Mouse (Mus musculus) liver, adult 2 months (tissue): ENCODE data around the gene Cplx3. TPM values are rescaled to one million over a fixed set of nuclear protein-coding genes. Genes with fewer than 3 reads are reported as not detected.
A peak's percentile ranks its signal among the peaks of the same experiment; 100 is the strongest.

Experiments used
- DNase-seq: peaks from one replicate; pipeline ENCODE4 v3.0.0-alpha.2; 2011; ENCODE audit warnings: low read depth, low spot score; ENCODE audit errors: extremely low read depth
- H3K27ac ChIP-seq: fragments of 200-500 bp; replicated peaks from 2 replicates; pipeline ENCODE4 v1.5.1; 2012; ENCODE audit warnings: low read depth, mild to moderate bottlenecking, control low read depth, inconsistent platforms, low read length; ENCODE audit not compliant: insufficient read depth
- H3K27me3 ChIP-seq: fragments of 200-500 bp; 2 replicates; pipeline ENCODE4 v1.6.1; 2012; ENCODE audit warnings: mild to moderate bottlenecking, moderate library complexity, low read length, inconsistent platforms; ENCODE audit not compliant: control insufficient read depth, insufficient read depth
- H3K36me3 ChIP-seq: fragments of 200-500 bp; 2 replicates; pipeline ENCODE4 v1.6.1; 2012; ENCODE audit warnings: low read length, inconsistent platforms; ENCODE audit not compliant: control insufficient read depth, insufficient read depth
- H3K4me1 ChIP-seq: fragments of 200-500 bp; 2 replicates; pipeline ENCODE4 v1.6.1; 2011; ENCODE audit warnings: low read length; ENCODE audit not compliant: control insufficient read depth, insufficient read depth
- H3K4me3 ChIP-seq: fragments of 200-500 bp; 2 replicates; pipeline ENCODE4 v1.5.1; 2011; ENCODE audit warnings: low read depth, mild to moderate bottlenecking, control low read depth, low read length, moderate library complexity; ENCODE audit not compliant: insufficient read depth
- H3K79me2 ChIP-seq: fragments of 200-500 bp; 2 replicates; pipeline ENCODE4 v1.6.1; 2012; ENCODE audit warnings: inconsistent platforms, mild to moderate bottlenecking, low read length, moderate library complexity; ENCODE audit not compliant: control insufficient read depth, insufficient read depth
- H3K9ac ChIP-seq: fragments of 200-500 bp; 2 replicates; pipeline ENCODE4 v1.6.1; 2012; ENCODE audit warnings: low read depth, mild to moderate bottlenecking, control low read depth, inconsistent platforms, low read length
- CTCF ChIP-seq: fragments of 200-500 bp; IDR thresholded peaks from 2 replicates; pipeline ENCODE4 v1.5.1; 2011; ENCODE audit warnings: low read depth, low read length, control low read depth
- POLR2A ChIP-seq: fragments of 200-500 bp; IDR thresholded peaks from 2 replicates; pipeline ENCODE4 v1.6.1; 2011; ENCODE audit warnings: low read length, control low read depth; ENCODE audit not compliant: insufficient read depth; ENCODE audit errors: extremely low read depth
- WGBS: fragments of 180-500 bp; shearing (Covaris S2); methylation state at CpG from one replicate; pipeline ENCODE4 v1.1.7; 2018; 5-methylcytosine and 5-hydroxymethylcytosine counted together
- polyA plus RNA-seq: library from polyadenylated mRNA; depleted of rRNA; stranded (reverse); fragments of >200 nt; gene quantifications from 2 replicates; pipeline ENCODE4 v1.2.3, GENCODE M21; 2012; rRNA removed
- total RNA-seq: library from RNA; depleted of rRNA; stranded (reverse); fragments of >200 nt; gene quantifications from 2 replicates; pipeline ENCODE4 v1.2.3, GENCODE M21; 2014; rRNA removed

Cplx3 gene
- total and polyA plus RNA-seq, 2 experiments, result not detected

DNA sequence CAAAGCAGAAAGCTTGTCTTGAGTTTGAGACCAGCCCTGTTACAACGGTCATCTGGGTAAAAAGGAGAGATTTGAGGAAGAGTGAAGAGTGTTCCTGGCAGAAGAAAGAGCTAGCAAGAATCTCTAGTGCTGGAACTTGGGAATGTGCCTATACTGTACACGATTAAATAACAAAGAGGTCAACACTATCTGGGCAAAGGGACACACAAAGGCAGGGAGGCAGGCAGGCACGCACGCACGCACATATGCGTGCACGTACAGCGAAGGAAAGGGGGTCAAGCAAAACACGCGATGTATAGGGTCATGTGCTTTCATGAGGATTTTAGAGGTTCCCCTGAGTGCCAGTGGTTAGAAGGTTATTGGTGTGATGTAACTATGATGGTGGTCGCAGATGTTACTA, 53.0 kb downstream of the Cplx3 start:
- Histone ChIP-seq H3K4me1 (peaks cover 7% of the 10 kb centered on the region), H3K4me3 (no peak overlapping the region), H3K27ac (no peak overlapping the region), H3K27me3 (no peaks in the 10 kb centered on the region), H3K9ac (no peak overlapping the region), H3K79me2 (no peaks in the 10 kb centered on the region), H3K36me3 (no peaks in the 10 kb centered on the region)
- DNase-seq, result no peak
- WGBS, result 85% methylated on average over 11 of the region's 11 CpGs
- TF ChIP-seq CTCF, result no peak
- TF ChIP-seq POLR2A, result no peak

DNA sequence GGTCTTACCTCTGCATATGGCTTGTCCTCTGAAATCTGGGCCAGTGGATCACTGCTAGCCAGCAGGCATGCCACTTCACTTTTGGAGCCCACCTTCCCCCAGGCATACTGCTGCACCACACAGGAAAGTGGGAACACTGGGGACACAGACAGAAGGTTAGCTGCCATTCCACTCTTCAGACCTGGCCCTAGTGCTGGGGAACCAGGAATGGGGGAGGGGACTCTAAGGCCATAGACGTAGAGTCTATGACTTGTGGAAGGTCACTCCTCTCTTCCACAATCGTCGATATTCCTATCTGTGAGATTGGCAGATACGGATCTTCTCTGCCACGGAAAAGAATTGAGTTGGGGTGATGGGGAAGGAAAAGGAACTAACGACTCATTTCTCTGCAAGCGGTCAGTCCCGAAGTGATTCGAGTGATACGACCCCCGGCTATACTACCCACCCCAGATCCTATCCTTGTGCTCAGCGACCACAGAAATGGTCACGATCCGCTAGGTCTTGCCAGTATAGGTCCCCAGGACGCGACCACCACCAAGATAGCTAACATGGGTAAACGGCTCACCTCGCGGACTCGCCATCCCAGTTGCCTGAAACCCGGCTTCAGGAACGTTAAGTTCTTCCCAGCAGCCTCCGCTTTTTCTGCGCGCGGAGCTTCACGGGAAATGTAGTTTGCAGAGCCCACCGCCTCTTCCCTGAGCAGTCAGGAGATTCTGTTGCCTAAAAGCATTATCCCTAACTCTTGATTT, 53.8 kb downstream of the Cplx3 start, which contains the start of gene Mpi:
TSS of gene Mpi (minus strand) at position 625 of the 749 bp plus-strand sequence.
- DNase-seq, result peak; percentile 59
- Histone ChIP-seq H3K4me1 (peaks cover 11% of the 10 kb centered on the region), H3K9ac (peak within 1 kb of the TSS; percentile 90), H3K27ac (no peak within 1 kb of the TSS), H3K79me2 (no peaks in the 10 kb centered on the region), H3K36me3 (no peaks in the 10 kb centered on the region; the same call in 1 of the 2 replicates), H3K4me3 (peak within 1 kb of the TSS; percentile 84), H3K27me3 (no peaks in the 10 kb centered on the region)
- TF ChIP-seq CTCF (no peak), POLR2A (0 out of 2 replicates have a peak, but pooled peaks have one; percentile 23)
- under 1% methylated on average over 28 of the region's 28 CpGs for WGBS

DNA sequence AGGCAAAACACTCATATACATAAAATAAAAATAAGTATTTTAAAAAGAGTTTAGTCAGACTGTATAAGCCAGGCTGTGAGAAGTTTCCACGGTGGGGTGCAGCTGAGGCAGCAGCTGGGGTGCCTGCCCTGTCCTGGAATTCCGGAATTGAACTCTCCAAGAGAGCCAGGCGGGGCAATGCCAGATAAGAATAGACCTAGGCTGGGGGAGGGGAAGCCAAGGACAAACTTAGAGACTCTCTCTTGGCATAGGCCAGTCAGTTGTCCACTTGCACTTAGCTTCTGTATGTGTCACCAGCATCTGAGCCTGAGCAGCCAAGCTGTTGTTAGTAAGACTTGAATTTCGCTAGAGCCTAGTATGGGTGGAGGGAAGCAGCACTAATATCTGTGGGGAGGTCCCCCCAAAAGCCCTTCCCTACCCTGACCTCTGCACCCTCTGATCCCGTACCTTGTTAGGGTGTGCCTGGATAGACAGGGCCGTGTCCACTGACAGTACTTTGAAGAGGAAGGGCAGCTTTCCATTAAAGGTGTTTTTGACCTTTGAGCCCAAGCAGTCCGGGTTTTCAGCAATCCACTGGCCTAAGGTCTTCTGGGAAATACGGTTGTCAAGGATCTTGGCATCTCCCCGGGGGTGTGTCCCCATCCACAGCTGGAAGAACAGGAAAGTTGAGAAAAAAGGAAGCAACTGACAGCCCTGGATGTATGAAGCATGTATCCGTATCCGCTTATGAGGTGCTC, 55.8 kb downstream of the Cplx3 start:
- H3K9ac ChIP-seq, result no peak overlapping the region
- WGBS, result 62% methylated on average over 11 of the region's 11 CpGs
- no peak overlapping the region for H3K27ac ChIP-seq
- H3K27me3 ChIP-seq, result no peaks in the 10 kb centered on the region
- H3K36me3 ChIP-seq, result no peaks in the 10 kb centered on the region; the same call in 1 of the 2 replicates
- DNase-seq, result peak; percentile 47
- H3K4me1 ChIP-seq, result peaks cover 13% of the 10 kb centered on the region
- no peak overlapping the region for H3K4me3 ChIP-seq
- no peaks in the 10 kb centered on the region for H3K79me2 ChIP-seq
- TF ChIP-seq POLR2A (no peak), CTCF (no peak)

Other genes starting within 250 kb of the Cplx3 start
- gene Ppcdc, start 166.2 kb downstream of the Cplx3 start, total RNA-seq, result 10.9 and 11.3 TPM in 2 replicates
- gene Ppcdc, start 166.2 kb downstream of the Cplx3 start, polyA plus RNA-seq, result 25.2 and 42.4 TPM in 2 replicates
- 10.3 and 12.7 TPM in 2 replicates for gene Scamp5, start 138.2 kb downstream of the Cplx3 start, total RNA-seq
- gene Scamp5, start 138.2 kb downstream of the Cplx3 start, polyA plus RNA-seq, result 13.7 and 18.2 TPM in 2 replicates
- not detected in 2 replicates for gene Rpp25, start 102.3 kb downstream of the Cplx3 start, total RNA-seq
- not detected in 2 replicates for gene Rpp25, start 102.3 kb downstream of the Cplx3 start, polyA plus RNA-seq
- 299 and 328 TPM in 2 replicates for gene Cox5a, start 85.0 kb downstream of the Cplx3 start, total RNA-seq
- 507 and 522 TPM in 2 replicates for gene Cox5a, start 85.0 kb downstream of the Cplx3 start, polyA plus RNA-seq
- 4.4 and 5.4 TPM in 2 replicates for gene Fam219b, start 68.8 kb downstream of the Cplx3 start, total RNA-seq
- 6.5 and 6.7 TPM in 2 replicates for gene Fam219b, start 68.8 kb downstream of the Cplx3 start, polyA plus RNA-seq
- 8.9 and 9.4 TPM in 2 replicates for gene Mpi, start 53.5 kb downstream of the Cplx3 start, total RNA-seq
- 12.2 and 14.5 TPM in 2 replicates for gene Mpi, start 53.5 kb downstream of the Cplx3 start, polyA plus RNA-seq
- 10.5 and 10.7 TPM in 2 replicates for gene Scamp2, start 45.3 kb downstream of the Cplx3 start, total RNA-seq
- gene Scamp2, start 45.3 kb downstream of the Cplx3 start, polyA plus RNA-seq, result 28.4 and 32.6 TPM in 2 replicates
- 4.5 and 5.7 TPM in 2 replicates for gene Ulk3, start 16.8 kb downstream of the Cplx3 start, total RNA-seq
- gene Ulk3, start 16.8 kb downstream of the Cplx3 start, polyA plus RNA-seq, result 9.8 and 16.8 TPM in 2 replicates
- not detected in 2 replicates for gene Lman1l, start 14.5 kb upstream of the Cplx3 start, total RNA-seq
- not detected in 2 replicates for gene Lman1l, start 14.5 kb upstream of the Cplx3 start, polyA plus RNA-seq
- gene Csk, start 47.4 kb upstream of the Cplx3 start, total RNA-seq, result 18.3 and 32.8 TPM in 2 replicates
- gene Csk, start 47.4 kb upstream of the Cplx3 start, polyA plus RNA-seq, result 31.4 and 33.9 TPM in 2 replicates
- gene Cyp1a2, start 77.4 kb upstream of the Cplx3 start, total RNA-seq, result 495 and 621 TPM in 2 replicates
- 954 and 976 TPM in 2 replicates for gene Cyp1a2, start 77.4 kb upstream of the Cplx3 start, polyA plus RNA-seq
- 0.74 and 1.0 TPM in 2 replicates for gene Cyp1a1, start 81.6 kb upstream of the Cplx3 start, total RNA-seq
- 1.0 TPM in 2 replicates for gene Cyp1a1, start 81.6 kb upstream of the Cplx3 start, polyA plus RNA-seq
- gene Edc3, start 102.3 kb upstream of the Cplx3 start, total RNA-seq, result 5.7 and 6.4 TPM in 2 replicates
- gene Edc3, start 102.3 kb upstream of the Cplx3 start, polyA plus RNA-seq, result 6.6 TPM in 2 replicates
- 32.5 and 55.3 TPM in 2 replicates for gene Clk3, start 159.6 kb upstream of the Cplx3 start, total RNA-seq
- gene Clk3, start 159.6 kb upstream of the Cplx3 start, polyA plus RNA-seq, result 45.8 and 48.1 TPM in 2 replicates
- 0.83 and 1.5 TPM in 2 replicates for gene Arid3b, start 230.5 kb upstream of the Cplx3 start, total RNA-seq
- 2.4 and 2.8 TPM in 2 replicates for gene Arid3b, start 230.5 kb upstream of the Cplx3 start, polyA plus RNA-seq